Mouse (Mus musculus): Measurements from ENCODE around the gene Ulk4. TPM values are rescaled to one million over a fixed set of nuclear protein-coding genes. Genes with fewer than 3 reads are reported as not detected.
"Not testable (repeated sequence)": the region's sequence is repeated elsewhere in the genome, so short reads cannot be mapped to it uniquely, and the experiment has no call there.

The Ulk4 gene
- polyA plus RNA-seq, 1 experiment from 2014 or later: 166 TPM

DNA sequence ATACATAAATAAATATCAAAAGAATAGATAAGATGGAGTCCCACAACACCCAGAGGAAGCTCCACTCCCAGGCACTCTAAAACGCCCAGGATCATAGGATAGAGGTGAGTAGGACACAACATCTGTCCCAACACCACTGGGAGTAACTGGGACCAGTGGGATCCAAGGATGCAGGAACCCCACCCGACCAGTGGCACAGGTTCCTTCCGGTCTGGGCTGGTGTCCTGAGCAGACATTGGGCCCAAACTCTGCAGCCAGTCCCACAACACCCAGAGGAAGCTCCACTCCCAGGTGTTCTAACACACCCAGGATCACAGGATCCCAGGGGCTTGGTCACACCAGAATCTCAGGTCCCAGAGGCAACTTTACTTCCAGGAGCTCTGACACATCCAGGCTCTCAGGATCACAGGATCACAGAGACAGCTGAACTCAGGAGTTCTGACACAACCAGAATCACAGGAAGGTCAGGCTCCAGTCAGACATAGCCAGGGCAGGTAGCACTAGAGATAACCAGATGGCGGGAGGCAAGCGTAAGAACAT lies 77.8 kb downstream of the Ulk4 start:
- H3K9ac ChIP-seq (ENCODE audit: low read depth, low read length); H3K4me1 ChIP-seq (ENCODE audit: control insufficient read depth, insufficient read depth, low read length); H3K36me3 ChIP-seq (ENCODE audit: control insufficient read depth, insufficient read depth, low read length); H3K4me3 ChIP-seq (ENCODE audit: low read length); H3K27ac ChIP-seq (ENCODE audit: low read depth, low read length); ATAC-seq (ENCODE audit: low FRiP score, low TSS enrichment); H3K27me3 ChIP-seq (ENCODE audit: control insufficient read depth, insufficient read depth, low read length); H3K4me2 ChIP-seq (replicated peaks; ENCODE audit: low read depth, low read length): not testable (repeated sequence)
- 90% methylated on average over 5 of the region's 5 CpGs for WGBS
- H3K9me3 ChIP-seq (ENCODE audit: control insufficient read depth, low read length): peaks cover 14% of the 10 kb centered on the region; the same call in 1 of the 2 replicates

DNA sequence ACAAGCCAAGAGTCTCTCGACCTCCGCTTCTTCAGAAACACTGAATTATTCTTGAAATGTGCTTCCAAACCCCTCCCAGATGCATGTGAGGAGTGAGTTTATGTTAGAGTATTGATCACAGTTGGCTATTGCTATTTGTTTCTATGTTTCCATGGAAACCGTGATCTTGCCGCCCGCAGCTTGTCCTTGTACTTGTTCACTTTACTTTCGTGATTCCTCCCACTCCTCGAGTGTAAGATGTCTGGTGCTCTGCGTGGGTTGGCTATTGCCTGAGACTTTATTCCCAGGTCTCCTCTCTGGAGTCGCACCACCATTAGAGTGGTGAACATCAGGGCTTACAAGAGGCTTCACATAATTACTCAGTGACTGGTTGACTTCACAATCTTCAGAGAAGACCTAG lies 80.5 kb downstream of the Ulk4 start:
- H3K9ac ChIP-seq (ENCODE audit: low read depth, low read length): no peak overlapping the region
- H3K27ac ChIP-seq (ENCODE audit: low read depth, low read length): no peak overlapping the region
- no peak overlapping the region for H3K4me2 ChIP-seq (replicated peaks; ENCODE audit: low read depth, low read length)
- H3K36me3 ChIP-seq (ENCODE audit: control insufficient read depth, insufficient read depth, low read length): no peaks in the 10 kb centered on the region
- peaks cover 18% of the 10 kb centered on the region for H3K9me3 ChIP-seq (ENCODE audit: control insufficient read depth, low read length)
- no peak for ATAC-seq (ENCODE audit: low FRiP score, low TSS enrichment)
- no peak overlapping the region for H3K4me3 ChIP-seq (ENCODE audit: low read length)
- no peaks in the 10 kb centered on the region for H3K4me1 ChIP-seq (ENCODE audit: control insufficient read depth, insufficient read depth, low read length)
- no peaks in the 10 kb centered on the region for H3K27me3 ChIP-seq (ENCODE audit: control insufficient read depth, insufficient read depth, low read length)
- WGBS: 95% methylated on average over 9 of the region's 9 CpGs

DNA sequence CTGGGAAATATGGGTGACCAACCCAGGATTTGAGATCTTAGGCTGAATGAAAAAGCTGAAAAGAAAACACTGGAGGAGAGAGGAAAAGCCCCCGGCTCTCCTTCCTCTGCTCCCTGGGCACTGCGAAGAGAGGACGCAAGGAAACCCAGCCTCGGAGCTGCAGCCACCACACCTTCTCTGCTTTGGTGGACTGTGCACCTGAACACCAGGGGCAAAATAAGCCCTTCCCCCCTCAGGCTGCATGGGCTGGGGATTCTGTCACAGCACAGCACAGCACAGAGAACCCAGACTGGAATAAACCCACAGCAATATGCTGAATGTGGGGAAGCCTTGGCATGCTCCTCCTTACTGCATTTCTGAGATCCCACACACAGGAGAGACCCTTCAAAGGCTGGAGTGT lies 81.9 kb downstream of the Ulk4 start:
- H3K4me2 ChIP-seq (replicated peaks; ENCODE audit: low read depth, low read length): no peak overlapping the region
- WGBS: 96% methylated on average over 4 of the region's 4 CpGs

DNA sequence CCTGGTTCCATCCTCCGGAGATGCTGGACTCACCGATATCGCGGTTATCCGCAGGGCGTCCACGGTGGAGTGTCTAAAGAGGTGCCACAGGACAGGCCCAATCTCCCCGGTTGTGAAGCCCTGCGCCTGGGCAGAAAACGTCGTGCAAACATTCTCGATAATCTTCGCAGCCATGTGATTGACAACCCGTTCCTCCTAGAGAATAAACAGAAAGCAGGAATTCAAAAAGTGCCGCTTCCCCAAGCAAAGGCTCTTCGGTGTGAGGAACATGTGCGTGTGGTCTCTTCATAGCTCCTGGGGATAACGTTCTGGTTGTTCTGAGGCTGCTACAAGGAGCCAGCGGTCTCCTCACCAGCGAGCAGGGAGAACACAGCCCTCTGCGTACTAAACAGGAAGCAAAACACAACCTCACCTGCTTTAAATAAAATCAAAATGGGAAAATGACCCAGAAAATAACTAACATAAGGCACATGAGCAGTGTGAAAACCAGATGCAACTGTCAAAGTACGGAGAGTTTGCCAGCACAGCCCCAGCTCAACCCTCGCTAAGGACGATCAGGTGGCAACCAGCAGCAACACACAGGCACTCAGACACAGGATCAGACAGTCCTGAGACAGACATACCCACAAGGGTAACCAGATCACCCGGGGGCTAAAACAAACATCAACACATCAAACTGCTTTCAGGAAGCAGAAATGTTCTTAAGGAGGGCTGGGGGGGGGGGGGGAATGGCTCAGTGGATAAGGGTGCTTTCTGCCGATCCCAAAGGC lies 84.2 kb downstream of the Ulk4 start:
- ATAC-seq (ENCODE audit: low FRiP score, low TSS enrichment): no peak

More for the DNA sequence above, 81.9 kb downstream of the Ulk4 start:
- Histone ChIP-seq H3K36me3 (ENCODE audit: control insufficient read depth, insufficient read depth, low read length) (no peaks in the 10 kb centered on the region), H3K9ac (ENCODE audit: low read depth, low read length) (no peak overlapping the region), H3K4me3 (ENCODE audit: low read length) (no peak overlapping the region), H3K27ac (ENCODE audit: low read depth, low read length) (no peak overlapping the region), H3K27me3 (ENCODE audit: control insufficient read depth, insufficient read depth, low read length) (no peaks in the 10 kb centered on the region), H3K9me3 (ENCODE audit: control insufficient read depth, low read length) (peaks cover 18% of the 10 kb centered on the region), H3K4me1 (ENCODE audit: control insufficient read depth, insufficient read depth, low read length) (no peaks in the 10 kb centered on the region)
- no peak for ATAC-seq (ENCODE audit: low FRiP score, low TSS enrichment)

DNA sequence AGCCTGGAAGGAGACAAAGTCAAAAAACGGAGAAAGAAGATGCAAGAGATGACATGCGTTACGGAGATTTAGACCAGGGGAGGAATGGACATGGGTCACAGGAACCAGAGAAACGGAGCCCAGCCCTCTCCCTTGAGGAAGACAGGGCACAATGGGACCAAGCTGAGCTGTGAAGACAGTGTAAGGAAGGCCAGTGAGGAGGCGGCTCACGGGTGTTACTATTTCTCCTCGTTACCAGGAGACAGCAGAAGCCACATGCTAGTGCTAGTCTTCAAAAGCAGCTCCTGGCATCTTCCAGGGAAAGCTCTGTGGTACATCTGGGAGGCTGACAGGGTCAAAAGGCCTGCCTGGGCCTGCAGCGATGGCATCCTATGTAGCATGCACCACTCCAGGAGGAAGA lies 89.2 kb downstream of the Ulk4 start:
- H3K4me3 ChIP-seq (ENCODE audit: low read length): no peak overlapping the region
- H3K9ac ChIP-seq (ENCODE audit: low read depth, low read length): no peak overlapping the region
- 88% methylated on average over 8 of the region's 8 CpGs for WGBS
- no peak overlapping the region for H3K27ac ChIP-seq (ENCODE audit: low read depth, low read length)
- no peaks in the 10 kb centered on the region; the same call in none of the 2 replicates for H3K9me3 ChIP-seq (ENCODE audit: control insufficient read depth, low read length)
- no peaks in the 10 kb centered on the region for H3K4me1 ChIP-seq (ENCODE audit: control insufficient read depth, insufficient read depth, low read length)
- no peak for ATAC-seq (ENCODE audit: low FRiP score, low TSS enrichment)
- no peaks in the 10 kb centered on the region for H3K36me3 ChIP-seq (ENCODE audit: control insufficient read depth, insufficient read depth, low read length)
- H3K27me3 ChIP-seq (ENCODE audit: control insufficient read depth, insufficient read depth, low read length): no peaks in the 10 kb centered on the region
- no peak overlapping the region for H3K4me2 ChIP-seq (replicated peaks; ENCODE audit: low read depth, low read length)

More for the DNA sequence above, 84.2 kb downstream of the Ulk4 start:
- H3K36me3 ChIP-seq (ENCODE audit: control insufficient read depth, insufficient read depth, low read length): no peaks in the 10 kb centered on the region
- H3K27ac ChIP-seq (ENCODE audit: low read depth, low read length): no peak overlapping the region
- no peaks in the 10 kb centered on the region for H3K4me1 ChIP-seq (ENCODE audit: control insufficient read depth, insufficient read depth, low read length)
- no peak overlapping the region for H3K4me3 ChIP-seq (ENCODE audit: low read length)
- WGBS: 83% methylated on average over 26 of the region's 26 CpGs
- no peaks in the 10 kb centered on the region for H3K27me3 ChIP-seq (ENCODE audit: control insufficient read depth, insufficient read depth, low read length)
- H3K4me2 ChIP-seq (replicated peaks; ENCODE audit: low read depth, low read length): no peak overlapping the region
- H3K9me3 ChIP-seq (ENCODE audit: control insufficient read depth, low read length): peaks cover 18% of the 10 kb centered on the region
- H3K9ac ChIP-seq (ENCODE audit: low read depth, low read length): no peak overlapping the region

DNA sequence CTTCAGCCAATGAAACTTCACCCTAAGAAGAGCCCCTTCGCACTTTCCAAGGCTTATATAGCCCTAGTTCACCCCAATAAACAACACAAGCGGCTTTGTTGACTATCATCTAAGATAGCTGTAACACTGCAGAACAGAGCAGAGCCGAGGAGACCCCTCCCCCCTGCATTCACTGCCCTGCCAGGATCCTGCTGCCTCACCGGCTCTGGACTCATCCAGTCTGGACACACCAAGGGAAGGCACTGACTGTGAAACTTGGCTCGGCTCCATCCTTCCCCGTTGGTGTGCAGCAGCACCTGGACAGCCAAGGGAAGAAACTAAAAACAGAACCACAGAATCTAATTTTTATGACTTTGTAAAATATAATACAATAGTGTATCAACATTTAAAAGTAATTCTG lies 91.2 kb downstream of the Ulk4 start:
- 45% methylated on average over 6 of the region's 6 CpGs for WGBS
- ATAC-seq (ENCODE audit: low FRiP score, low TSS enrichment): 0 out of 2 replicates have a peak, but pooled peaks have one; percentile 43
- no peak overlapping the region for H3K4me3 ChIP-seq (ENCODE audit: low read length)

DNA sequence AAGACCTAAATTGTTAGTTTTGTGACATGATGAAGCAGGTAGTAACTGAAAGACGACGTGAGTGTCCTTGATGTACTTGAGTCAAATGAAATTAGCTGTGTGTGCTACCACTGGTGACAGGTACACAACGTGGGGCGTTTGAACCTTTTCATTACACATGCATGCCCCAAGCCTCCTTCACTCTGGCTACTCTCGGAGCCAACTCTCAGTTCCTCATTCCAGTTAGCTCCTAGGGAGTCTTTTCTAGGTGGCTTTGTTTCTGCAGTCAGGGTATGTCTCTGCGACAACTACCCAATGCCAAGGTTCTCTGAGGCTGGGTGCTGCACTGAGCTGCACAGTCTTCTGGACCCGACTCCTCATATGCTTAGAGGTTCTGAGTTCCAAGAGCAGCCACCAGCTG lies 100.6 kb downstream of the Ulk4 start:
- H3K27me3 ChIP-seq (ENCODE audit: control insufficient read depth, insufficient read depth, low read length): no peaks in the 10 kb centered on the region
- WGBS: 91% methylated on average over 7 of the region's 7 CpGs
- no peak for ATAC-seq (ENCODE audit: low FRiP score, low TSS enrichment)
- H3K9me3 ChIP-seq (ENCODE audit: control insufficient read depth, low read length): peaks cover 6% of the 10 kb centered on the region; the same call in 1 of the 2 replicates
- H3K36me3 ChIP-seq (ENCODE audit: control insufficient read depth, insufficient read depth, low read length): no peaks in the 10 kb centered on the region
- H3K27ac ChIP-seq (ENCODE audit: low read depth, low read length): no peak overlapping the region
- H3K4me2 ChIP-seq (replicated peaks; ENCODE audit: low read depth, low read length): no peak overlapping the region
- no peaks in the 10 kb centered on the region for H3K4me1 ChIP-seq (ENCODE audit: control insufficient read depth, insufficient read depth, low read length)
- H3K9ac ChIP-seq (ENCODE audit: low read depth, low read length): no peak overlapping the region
- no peak overlapping the region for H3K4me3 ChIP-seq (ENCODE audit: low read length)

More for the DNA sequence above, 91.2 kb downstream of the Ulk4 start:
- no peak overlapping the region for H3K27ac ChIP-seq (ENCODE audit: low read depth, low read length)
- H3K4me2 ChIP-seq (replicated peaks; ENCODE audit: low read depth, low read length): no peak overlapping the region
- H3K27me3 ChIP-seq (ENCODE audit: control insufficient read depth, insufficient read depth, low read length): no peaks in the 10 kb centered on the region
- no peaks in the 10 kb centered on the region for H3K9me3 ChIP-seq (ENCODE audit: control insufficient read depth, low read length)
- no peaks in the 10 kb centered on the region for H3K36me3 ChIP-seq (ENCODE audit: control insufficient read depth, insufficient read depth, low read length)
- H3K4me1 ChIP-seq (ENCODE audit: control insufficient read depth, insufficient read depth, low read length): no peaks in the 10 kb centered on the region
- no peak overlapping the region for H3K9ac ChIP-seq (ENCODE audit: low read depth, low read length)

DNA sequence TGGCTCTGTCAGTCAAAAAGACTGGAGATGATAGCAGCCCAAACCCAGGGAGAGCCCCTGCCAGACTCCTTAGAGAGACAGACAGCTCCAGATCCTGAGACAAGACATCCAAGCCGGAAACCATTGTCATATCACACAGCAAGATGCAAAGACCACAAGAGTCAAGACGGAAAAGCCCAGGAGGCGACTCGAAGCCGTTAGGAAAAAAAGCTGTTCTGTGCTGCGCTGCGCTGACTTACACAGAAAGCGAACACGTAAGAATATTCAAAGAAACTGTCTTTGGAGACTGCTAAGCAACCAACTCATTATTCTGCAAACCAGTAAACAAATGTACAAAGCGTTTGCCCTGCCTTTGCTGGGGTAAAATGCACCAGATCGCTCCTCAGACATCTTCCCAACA lies 101.8 kb downstream of the Ulk4 start:
- 91% methylated on average over 11 of the region's 11 CpGs for WGBS
- Histone ChIP-seq H3K36me3 (ENCODE audit: control insufficient read depth, insufficient read depth, low read length) (no peaks in the 10 kb centered on the region), H3K27ac (ENCODE audit: low read depth, low read length) (no peak overlapping the region), H3K9me3 (ENCODE audit: control insufficient read depth, low read length) (peaks cover 6% of the 10 kb centered on the region; the same call in 1 of the 2 replicates), H3K4me1 (ENCODE audit: control insufficient read depth, insufficient read depth, low read length) (no peaks in the 10 kb centered on the region), H3K27me3 (ENCODE audit: control insufficient read depth, insufficient read depth, low read length) (no peaks in the 10 kb centered on the region), H3K4me2 (replicated peaks; ENCODE audit: low read depth, low read length) (no peak overlapping the region), H3K4me3 (ENCODE audit: low read length) (no peak overlapping the region), H3K9ac (ENCODE audit: low read depth, low read length) (no peak overlapping the region)
- ATAC-seq (ENCODE audit: low FRiP score, low TSS enrichment): no peak

DNA sequence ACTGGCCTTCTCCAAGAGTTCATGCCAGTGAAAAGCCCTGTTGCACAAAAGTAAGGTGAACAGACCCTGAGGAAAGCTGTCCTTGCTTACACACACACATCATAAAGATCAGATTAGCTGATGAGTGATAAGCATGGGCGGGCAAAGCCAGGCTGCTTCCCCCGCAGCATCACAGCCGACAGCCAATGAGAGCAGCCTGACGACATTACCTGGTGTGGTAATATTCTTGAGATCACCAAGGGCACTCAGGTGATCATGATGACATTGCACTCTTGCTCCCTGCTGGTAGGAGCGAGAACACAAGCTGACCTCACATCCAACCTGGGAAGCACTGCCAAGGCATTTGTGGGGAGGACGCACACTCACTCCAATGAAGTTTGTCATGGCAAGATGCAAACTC lies 104.9 kb downstream of the Ulk4 start:
- no peak overlapping the region for H3K4me2 ChIP-seq (replicated peaks; ENCODE audit: low read depth, low read length)
- no peak for ATAC-seq (ENCODE audit: low FRiP score, low TSS enrichment)
- H3K9me3 ChIP-seq (ENCODE audit: control insufficient read depth, low read length): no peaks in the 10 kb centered on the region; the same call in 1 of the 2 replicates
- H3K36me3 ChIP-seq (ENCODE audit: control insufficient read depth, insufficient read depth, low read length): no peaks in the 10 kb centered on the region
- no peak overlapping the region for H3K9ac ChIP-seq (ENCODE audit: low read depth, low read length)
- H3K4me3 ChIP-seq (ENCODE audit: low read length): no peak overlapping the region
- H3K27ac ChIP-seq (ENCODE audit: low read depth, low read length): no peak overlapping the region
- 84% methylated on average over 6 of the region's 6 CpGs for WGBS
- H3K27me3 ChIP-seq (ENCODE audit: control insufficient read depth, insufficient read depth, low read length): no peaks in the 10 kb centered on the region
- H3K4me1 ChIP-seq (ENCODE audit: control insufficient read depth, insufficient read depth, low read length): no peaks in the 10 kb centered on the region
